7 mouse cellular contexts compared by ENCODE assay signal in genomic region chr4:135494521-135495396, GRCm38 (mm10). TPM values are rescaled to one million over a fixed set of nuclear protein-coding genes. Genes with fewer than 3 reads are reported as not detected.
A peak's percentile ranks its signal among the peaks of the same experiment; 100 is the strongest.
DNase-seq lines count a peak whose midpoint lies in the region; ATAC-seq and TF ChIP-seq lines count a peak whose summit lies in the region.

TSS of gene Stpg1 (plus strand) at chr4:135494790.
TSS of gene Nipal3 (minus strand) at chr4:135495038.

- H3K4me1 ChIP-seq in embryonic facial prominence, embryonic 10.5 days, result peaks cover 24% of the 10 kb centered on the region
- no peaks in the 10 kb centered on the region; the same call in 1 of the 2 replicates for H3K4me1 ChIP-seq in intestine, postnatal 0 days (replicated peaks; ENCODE audit: control insufficient read depth, insufficient read depth, low read length)
- peaks cover 18% of the 10 kb centered on the region for H3K4me1 ChIP-seq in midbrain, embryonic 12.5 days

- peak within 1 kb of the TSS; percentile 50; the same call in 1 of the 2 replicates for H3K9ac ChIP-seq in intestine, postnatal 0 days (ENCODE audit: low read depth, low read length)
- H3K9ac ChIP-seq in midbrain, embryonic 12.5 days (replicated peaks), result peak within 1 kb of the TSS; percentile 49

- H3K27ac ChIP-seq in embryonic facial prominence, embryonic 10.5 days (replicated peaks), result peak within 1 kb of the TSS; percentile 71
- H3K27ac ChIP-seq in intestine, postnatal 0 days (ENCODE audit: low read depth, low read length), result peak within 1 kb of the TSS; percentile 46
- H3K27ac ChIP-seq in midbrain, embryonic 12.5 days (replicated peaks), result no peak within 1 kb of the TSS

- DNase-seq in adrenal gland, postnatal 10 days, result peak; percentile 91
- DNase-seq in embryonic facial prominence, embryonic 10.5 days (ENCODE audit: low spot score), result peak; percentile 94
- peak; percentile 85 for DNase-seq in gonadal fat pad, adult 2 months (ENCODE audit: low read depth)
- DNase-seq in left cerebral cortex, postnatal 4 days, result peak; percentile 94
- DNase-seq in spleen, adult 12 weeks (ENCODE audit: low spot score), result peak; percentile 71

- WGBS in embryonic facial prominence, embryonic 10.5 days, result under 1% methylated on average over 53 of the region's 53 CpGs
- under 1% methylated on average over 53 of the region's 53 CpGs for WGBS in intestine, postnatal 0 days
- WGBS in midbrain, embryonic 12.5 days, result under 1% methylated on average over 53 of the region's 53 CpGs

- no peaks in the 10 kb centered on the region for H3K36me3 ChIP-seq in embryonic facial prominence, embryonic 10.5 days (replicated peaks)
- peaks cover 6% of the 10 kb centered on the region; the same call in 1 of the 2 replicates for H3K36me3 ChIP-seq in intestine, postnatal 0 days (ENCODE audit: control insufficient read depth, insufficient read depth)
- H3K36me3 ChIP-seq in midbrain, embryonic 12.5 days, result peaks cover 6% of the 10 kb centered on the region; the same call in 1 of the 2 replicates

- TF ChIP-seq CTCF in intestine, postnatal 0 days (IDR thresholded peaks at IDR 0.05; ENCODE audit: low read depth), result peak; percentile 83

- no peaks in the 10 kb centered on the region for H3K27me3 ChIP-seq in embryonic facial prominence, embryonic 10.5 days (replicated peaks; ENCODE audit: low read depth, poor library complexity, severe bottlenecking)
- H3K27me3 ChIP-seq in intestine, postnatal 0 days (replicated peaks; ENCODE audit: control insufficient read depth, insufficient read depth, low read length), result no peaks in the 10 kb centered on the region
- peaks cover 13% of the 10 kb centered on the region; the same call in 1 of the 2 replicates for H3K27me3 ChIP-seq in midbrain, embryonic 12.5 days

- H3K4me3 ChIP-seq in embryonic facial prominence, embryonic 10.5 days, result peak within 1 kb of the TSS; percentile 85
- H3K4me3 ChIP-seq in intestine, postnatal 0 days (ENCODE audit: low read depth, low read length), result peak within 1 kb of the TSS; percentile 69
- peak within 1 kb of the TSS; percentile 73 for H3K4me3 ChIP-seq in midbrain, embryonic 12.5 days

- H3K9me3 ChIP-seq in embryonic facial prominence, embryonic 10.5 days, result no peaks in the 10 kb centered on the region
- no peaks in the 10 kb centered on the region for H3K9me3 ChIP-seq in intestine, postnatal 0 days (ENCODE audit: control insufficient read depth)
- H3K9me3 ChIP-seq in midbrain, embryonic 12.5 days, result no peaks in the 10 kb centered on the region

- H3K4me2 ChIP-seq in intestine, postnatal 0 days (replicated peaks; ENCODE audit: low read depth), result peak within 1 kb of the TSS; percentile 95
- H3K4me2 ChIP-seq in midbrain, embryonic 12.5 days (replicated peaks), result peak within 1 kb of the TSS; percentile 99

- intact Hi-C loops in left cerebral cortex, postnatal 4 days (cut with DNase I), result no loop called here

- ATAC-seq in intestine, postnatal 0 days, result peak; percentile 97
- ATAC-seq in midbrain, embryonic 12.5 days (ENCODE audit: low FRiP score, low read depth), result peak; percentile 98

RNA-seq across cellular contexts. Expression of gene Stpg1, which starts in this region (rescaled TPM):
- under 1 TPM; 0.12 to 0.85 TPM for total RNA-seq in adrenal gland, postnatal 10 days (2021)
- polyA plus RNA-seq in embryonic facial prominence, embryonic 10.5 days (2016; fragmentation: Nextera tagmentation; extraction: Ambion mirVana), result 0.18 and 0.37 TPM in 2 replicates
- 0.49 and 0.90 TPM in 2 replicates for polyA plus RNA-seq in gonadal fat pad, adult 2 months (2012; rRNA removed)
- polyA plus RNA-seq in intestine, postnatal 0 days (2015; fragmentation: Nextera tagmentation; extraction: Ambion mirVana), result 0.09 TPM in 1 of 2 replicates, not detected in the other
- under 1 TPM; 0.16 to 0.24 TPM for total RNA-seq in left cerebral cortex, postnatal 4 days (2021)
- polyA plus RNA-seq in midbrain, embryonic 12.5 days (2016; fragmentation: Nextera tagmentation; extraction: Ambion mirVana), result 1.2 and 1.7 TPM in 2 replicates

RNA-seq across cellular contexts. Expression of gene Nipal3, which starts in this region (rescaled TPM):
- total RNA-seq in adrenal gland, postnatal 10 days (2021), result 10 to 100 TPM; 13.8 to 15.4 TPM
- 3.2 and 3.7 TPM in 2 replicates for polyA plus RNA-seq in embryonic facial prominence, embryonic 10.5 days (2016; fragmentation: Nextera tagmentation; extraction: Ambion mirVana)
- polyA plus RNA-seq in gonadal fat pad, adult 2 months (2012; rRNA removed), result 11.7 and 14.2 TPM in 2 replicates
- polyA plus RNA-seq in intestine, postnatal 0 days (2015; fragmentation: Nextera tagmentation; extraction: Ambion mirVana), result 5.7 TPM in 2 replicates
- total RNA-seq in left cerebral cortex, postnatal 4 days (2021), result 10 to 100 TPM; 35.4 to 44.1 TPM
- 3.4 and 3.7 TPM in 2 replicates for polyA plus RNA-seq in midbrain, embryonic 12.5 days (2016; fragmentation: Nextera tagmentation; extraction: Ambion mirVana)
